Mouse (Mus musculus) megakaryocyte, embryonic 14.5 days (primary cell): ENCODE measurements around the gene Npcd.

ENCODE experiments used
- FLI1 ChIP-seq: IDR thresholded peaks from 2 replicates; pipeline ENCODE4 v1.6.1; 2012; ENCODE audit warnings: low read length, inconsistent platforms, mixed read lengths
- GATA1 ChIP-seq: IDR thresholded peaks from 3 replicates; pipeline ENCODE4 v1.6.1; 2012; ENCODE audit warnings: mixed read lengths, low read length, inconsistent platforms, borderline replicate concordance

GRCm38 (mm10) chr15:79822265-79823199 lies 11.5 kb downstream of the Npcd start:
- no peak for TF ChIP-seq GATA1
- no peak for TF ChIP-seq FLI1
